Mouse (Mus musculus): ENCODE results near the gene Tbl1x. TPM values are rescaled to one million over a fixed set of nuclear protein-coding genes. Genes with fewer than 3 reads are reported as not detected.

Tbl1x gene
- total and polyA plus RNA-seq, 2 experiments from 2014 or later, result 33.4 to 46.0 TPM

DNA sequence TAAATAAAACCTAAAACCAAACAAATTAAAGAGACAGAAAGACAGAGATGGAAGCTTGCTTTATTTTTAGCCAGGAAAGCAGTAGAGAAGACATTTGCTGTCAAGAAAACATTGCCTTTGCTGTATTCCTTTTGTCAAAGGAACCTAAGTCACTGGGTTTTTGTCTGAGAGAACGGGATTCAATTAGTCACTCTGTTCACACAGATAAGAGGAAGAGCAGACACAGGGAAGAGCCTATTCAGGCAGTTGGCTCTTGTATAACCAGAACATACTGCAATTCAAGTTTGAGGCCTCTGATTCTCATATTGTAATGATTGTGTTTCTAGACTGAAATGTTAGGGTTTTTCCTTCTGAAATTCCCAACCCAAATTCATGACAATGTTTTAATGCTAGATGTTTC lies 67.4 kb downstream of the Tbl1x start:
- 56% methylated on average over 1 of the region's 1 CpGs for WGBS
- Histone ChIP-seq H3K4me1 (ENCODE audit: insufficient read depth, low read length) (no peaks in the 10 kb centered on the region), H3K27ac (ENCODE audit: low read depth, low read length) (no peak overlapping the region), H3K9ac (replicated peaks; ENCODE audit: low read length, poor library complexity, severe bottlenecking) (no peak overlapping the region), H3K4me2 (ENCODE audit: low read depth, low read length, poor library complexity, severe bottlenecking) (no peak overlapping the region), H3K4me3 (ENCODE audit: low read depth, low read length) (no peak overlapping the region), H3K9me3 (ENCODE audit: low read length) (no peaks in the 10 kb centered on the region), H3K27me3 (ENCODE audit: insufficient read depth, low read length) (no peaks in the 10 kb centered on the region), H3K36me3 (ENCODE audit: insufficient read depth, low read length) (no peaks in the 10 kb centered on the region)
- ATAC-seq (ENCODE audit: low FRiP score) (no peak), DNase-seq (ENCODE audit: low spot score) (no peak)
- no peak for TF ChIP-seq CTCF (IDR thresholded peaks at IDR 0.05)

DNA sequence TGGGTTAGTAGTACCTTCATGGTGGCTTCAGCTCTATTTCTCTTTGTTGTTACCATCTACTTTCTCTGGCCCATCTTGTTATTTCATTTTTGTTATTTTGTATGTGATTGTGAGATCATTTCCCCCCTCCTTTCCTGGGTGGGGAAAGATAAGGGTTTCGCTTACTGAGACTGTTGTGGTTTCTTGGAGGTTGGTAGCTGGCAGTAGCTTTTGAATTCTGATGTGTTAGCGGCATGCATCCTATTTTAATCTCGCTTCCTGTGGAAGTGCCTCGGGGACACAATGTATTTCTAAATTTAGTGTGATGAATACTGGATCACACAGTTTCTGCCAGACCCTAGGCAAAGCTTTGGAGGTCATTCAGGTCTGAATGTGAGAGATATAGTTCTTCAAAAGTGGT lies 69.2 kb downstream of the Tbl1x start:
- DNase-seq (ENCODE audit: low spot score) (no peak), ATAC-seq (ENCODE audit: low FRiP score) (no peak)
- no peak for TF ChIP-seq CTCF (IDR thresholded peaks at IDR 0.05)
- Histone ChIP-seq H3K4me1 (ENCODE audit: insufficient read depth, low read length) (no peaks in the 10 kb centered on the region), H3K9ac (replicated peaks; ENCODE audit: low read length, poor library complexity, severe bottlenecking) (no peak overlapping the region), H3K27ac (ENCODE audit: low read depth, low read length) (no peak overlapping the region), H3K4me2 (ENCODE audit: low read depth, low read length, poor library complexity, severe bottlenecking) (no peak overlapping the region), H3K4me3 (ENCODE audit: low read depth, low read length) (no peak overlapping the region), H3K9me3 (ENCODE audit: low read length) (no peaks in the 10 kb centered on the region), H3K27me3 (ENCODE audit: insufficient read depth, low read length) (no peaks in the 10 kb centered on the region), H3K36me3 (ENCODE audit: insufficient read depth, low read length) (no peaks in the 10 kb centered on the region)
- WGBS, result 66% methylated on average over 4 of the region's 4 CpGs

DNA sequence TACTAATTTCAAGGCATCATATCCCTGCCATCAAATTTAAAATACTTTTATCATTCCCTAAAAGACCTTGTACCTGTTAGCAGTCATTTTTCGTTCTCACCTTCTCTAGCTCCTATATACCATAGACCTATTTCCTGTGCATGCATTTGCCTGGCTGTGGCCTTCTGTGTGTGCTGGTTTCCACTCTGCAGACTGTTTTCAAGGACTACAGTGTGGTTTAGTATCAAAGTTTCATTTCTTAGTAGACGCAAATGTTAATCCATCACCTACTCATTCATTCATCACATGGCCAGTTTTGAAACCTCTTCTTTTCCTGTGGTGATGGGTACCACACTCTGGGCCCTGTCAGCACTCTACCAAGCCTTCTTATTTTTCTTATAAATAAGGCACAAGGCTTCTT lies 75.2 kb downstream of the Tbl1x start:
- Histone ChIP-seq H3K27ac (ENCODE audit: low read depth, low read length) (no peak overlapping the region), H3K36me3 (ENCODE audit: insufficient read depth, low read length) (no peaks in the 10 kb centered on the region), H3K4me2 (ENCODE audit: low read depth, low read length, poor library complexity, severe bottlenecking) (no peak overlapping the region), H3K9ac (replicated peaks; ENCODE audit: low read length, poor library complexity, severe bottlenecking) (no peak overlapping the region), H3K4me3 (ENCODE audit: low read depth, low read length) (no peak overlapping the region), H3K4me1 (ENCODE audit: insufficient read depth, low read length) (no peaks in the 10 kb centered on the region), H3K9me3 (ENCODE audit: low read length) (no peaks in the 10 kb centered on the region), H3K27me3 (ENCODE audit: insufficient read depth, low read length) (no peaks in the 10 kb centered on the region)
- DNase-seq (ENCODE audit: low spot score) (no peak), ATAC-seq (ENCODE audit: low FRiP score) (no peak)
- no peak for TF ChIP-seq CTCF (IDR thresholded peaks at IDR 0.05)
- 92% methylated on average over 2 of the region's 2 CpGs for WGBS

DNA sequence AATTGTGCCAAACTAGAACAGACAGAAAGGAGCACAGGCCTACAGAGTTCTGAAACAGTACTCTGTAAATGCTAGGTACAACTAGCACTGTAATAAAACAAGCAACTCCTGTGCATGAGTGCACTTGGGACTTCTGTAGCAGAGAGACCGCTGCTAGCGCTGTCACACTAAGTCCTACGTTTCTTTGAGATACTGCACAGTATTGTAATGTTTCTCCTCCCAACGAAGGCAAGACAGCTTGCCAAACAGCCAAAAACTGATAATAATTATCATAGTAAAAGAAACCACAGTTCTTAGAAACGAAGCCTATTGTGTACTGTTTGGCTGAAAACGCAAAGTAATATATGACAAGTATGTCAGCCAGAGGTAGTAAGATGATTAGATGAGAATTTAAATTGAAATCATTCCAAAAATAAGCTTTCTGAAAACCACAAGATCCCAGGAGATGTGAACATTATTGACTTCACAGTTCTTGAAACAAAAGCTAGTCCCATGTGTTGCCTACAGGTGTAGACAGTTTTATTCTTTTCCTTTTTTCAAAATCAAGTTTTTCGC lies 83.9 kb downstream of the Tbl1x start:
- H3K4me2 ChIP-seq (ENCODE audit: low read depth, low read length, poor library complexity, severe bottlenecking), result no peak overlapping the region
- H3K27ac ChIP-seq (ENCODE audit: low read depth, low read length), result no peak overlapping the region
- H3K27me3 ChIP-seq (ENCODE audit: insufficient read depth, low read length), result no peaks in the 10 kb centered on the region
- DNase-seq (ENCODE audit: low spot score) (no peak), ATAC-seq (ENCODE audit: low FRiP score) (no peak)
- TF ChIP-seq CTCF (IDR thresholded peaks at IDR 0.05), result no peak
- H3K4me3 ChIP-seq (ENCODE audit: low read depth, low read length), result no peak overlapping the region
- no peaks in the 10 kb centered on the region for H3K4me1 ChIP-seq (ENCODE audit: insufficient read depth, low read length)
- 65% methylated on average over 7 of the region's 7 CpGs for WGBS
- no peak overlapping the region for H3K9ac ChIP-seq (replicated peaks; ENCODE audit: low read length, poor library complexity, severe bottlenecking)
- H3K36me3 ChIP-seq (ENCODE audit: insufficient read depth, low read length), result no peaks in the 10 kb centered on the region
- no peaks in the 10 kb centered on the region for H3K9me3 ChIP-seq (ENCODE audit: low read length)

DNA sequence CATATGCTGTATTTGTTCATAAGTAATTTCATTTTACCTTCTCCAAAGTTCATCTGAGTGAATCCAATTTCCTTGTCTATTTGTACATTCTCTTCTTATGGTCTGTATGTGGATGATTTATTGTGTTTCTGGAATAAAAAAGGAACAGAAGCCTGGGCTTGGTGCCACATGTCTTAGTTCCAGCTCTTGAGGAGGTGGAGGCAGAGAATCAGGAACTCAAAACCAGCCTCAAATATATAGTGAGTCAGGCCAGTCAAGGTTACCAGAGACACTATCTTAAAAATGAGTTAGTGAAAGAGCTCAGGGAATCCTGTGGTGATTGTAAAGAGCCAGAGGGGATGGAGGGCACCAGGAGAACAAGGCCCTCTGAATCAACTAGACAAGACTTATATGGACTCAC lies 86.9 kb downstream of the Tbl1x start:
- no peak for ATAC-seq (ENCODE audit: low FRiP score)
- no peak for DNase-seq (ENCODE audit: low spot score)
- no peaks in the 10 kb centered on the region for H3K9me3 ChIP-seq (ENCODE audit: low read length)
- no peak for TF ChIP-seq CTCF (IDR thresholded peaks at IDR 0.05)
- no peaks in the 10 kb centered on the region for H3K36me3 ChIP-seq (ENCODE audit: insufficient read depth, low read length)
- H3K4me1 ChIP-seq (ENCODE audit: insufficient read depth, low read length), result no peaks in the 10 kb centered on the region
- no peak overlapping the region for H3K4me2 ChIP-seq (ENCODE audit: low read depth, low read length, poor library complexity, severe bottlenecking)
- no peak overlapping the region for H3K4me3 ChIP-seq (ENCODE audit: low read depth, low read length)
- H3K9ac ChIP-seq (replicated peaks; ENCODE audit: low read length, poor library complexity, severe bottlenecking), result no peak overlapping the region
- no peak overlapping the region for H3K27ac ChIP-seq (ENCODE audit: low read depth, low read length)
- H3K27me3 ChIP-seq (ENCODE audit: insufficient read depth, low read length), result no peaks in the 10 kb centered on the region

DNA sequence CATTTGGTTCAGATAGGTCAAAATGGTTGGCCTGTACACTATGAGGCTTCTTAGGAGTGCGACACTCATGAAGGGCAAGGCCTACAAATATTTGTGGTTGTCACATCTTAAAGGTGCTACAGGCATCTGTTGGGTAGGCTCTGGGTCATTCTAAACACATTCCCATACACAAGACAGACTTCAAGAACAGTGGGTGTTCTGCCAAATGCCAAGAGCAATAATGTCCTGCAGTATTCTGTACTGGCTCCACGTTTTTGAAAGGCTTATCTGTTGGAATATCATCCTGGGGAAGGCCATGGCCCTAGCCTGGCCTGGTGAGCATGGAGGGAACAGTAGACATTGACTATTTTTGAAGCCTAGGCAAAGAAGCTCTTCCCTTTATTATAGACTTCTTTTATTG lies 87.9 kb downstream of the Tbl1x start:
- Histone ChIP-seq H3K4me2 (ENCODE audit: low read depth, low read length, poor library complexity, severe bottlenecking) (no peak overlapping the region), H3K9me3 (ENCODE audit: low read length) (no peaks in the 10 kb centered on the region), H3K27me3 (ENCODE audit: insufficient read depth, low read length) (no peaks in the 10 kb centered on the region), H3K4me1 (ENCODE audit: insufficient read depth, low read length) (no peaks in the 10 kb centered on the region), H3K36me3 (ENCODE audit: insufficient read depth, low read length) (no peaks in the 10 kb centered on the region), H3K4me3 (ENCODE audit: low read depth, low read length) (no peak overlapping the region), H3K27ac (ENCODE audit: low read depth, low read length) (no peak overlapping the region), H3K9ac (replicated peaks; ENCODE audit: low read length, poor library complexity, severe bottlenecking) (no peak overlapping the region)
- 68% methylated on average over 2 of the region's 2 CpGs for WGBS
- TF ChIP-seq CTCF (IDR thresholded peaks at IDR 0.05), result no peak
- no peak for DNase-seq (ENCODE audit: low spot score)
- ATAC-seq (ENCODE audit: low FRiP score), result no peak

All from midbrain, postnatal 0 days (tissue).